Mouse (Mus musculus) spleen, adult 2 months (tissue): ENCODE measurements around the gene Nr4a3. TPM values are rescaled to one million over a fixed set of nuclear protein-coding genes. Genes with fewer than 3 reads are reported as not detected.
A peak's percentile ranks its signal among the peaks of the same experiment; 100 is the strongest.

Source experiments
- DNase-seq, 2 experiments: peaks; one replicate each; pipeline versions ENCODE4 v3.0.0 to v3.0.0-alpha.2; 2012 to 2021; ENCODE audit warnings: low spot score in 2 of 2, low read depth in 1 of 2
- H3K27ac ChIP-seq: fragments of 200-500 bp; 2 replicates; pipeline ENCODE4 v1.5.1; 2012; ENCODE audit warnings: low read length, inconsistent platforms; ENCODE audit not compliant: insufficient read depth
- H3K27me3 ChIP-seq: fragments of 200-500 bp; 2 replicates; pipeline ENCODE4 v1.6.1; 2012; ENCODE audit warnings: mild to moderate bottlenecking, moderate library complexity, low read length, inconsistent platforms; ENCODE audit not compliant: control insufficient read depth, insufficient read depth
- H3K36me3 ChIP-seq: fragments of 200-500 bp; 2 replicates; pipeline ENCODE4 v1.6.1; 2012; ENCODE audit warnings: mild to moderate bottlenecking, low read length, inconsistent platforms; ENCODE audit not compliant: control insufficient read depth, insufficient read depth
- H3K4me1 ChIP-seq: fragments of 200-500 bp; 2 replicates; pipeline ENCODE4 v1.6.1; 2011; ENCODE audit warnings: inconsistent platforms; ENCODE audit not compliant: control insufficient read depth, insufficient read depth, insufficient read length
- H3K4me3 ChIP-seq: fragments of 200-500 bp; 2 replicates; pipeline ENCODE4 v1.5.1; 2011; ENCODE audit warnings: mild to moderate bottlenecking, inconsistent platforms; ENCODE audit not compliant: insufficient read depth, insufficient read length; ENCODE audit errors: extremely low read depth
- CTCF ChIP-seq: fragments of 200-500 bp; IDR thresholded peaks from 2 replicates; pipeline ENCODE4 v1.5.1; 2011; ENCODE audit warnings: mild to moderate bottlenecking, inconsistent platforms; ENCODE audit not compliant: insufficient read depth, insufficient read length, insufficient replicate concordance; ENCODE audit errors: extremely low read depth
- POLR2A ChIP-seq: fragments of 200-500 bp; IDR thresholded peaks from 2 replicates; pipeline ENCODE4 v1.6.1; 2011; ENCODE audit warnings: low read depth, low read length, inconsistent platforms
- WGBS: fragments of 180-500 bp; shearing (Covaris S2); methylation state at CpG from one replicate; pipeline ENCODE4 v1.1.7; 2018; 5-methylcytosine and 5-hydroxymethylcytosine counted together
- polyA plus RNA-seq: library from polyadenylated mRNA; depleted of rRNA; stranded (reverse); fragments of >200 nt; gene quantifications from 2 replicates; pipeline ENCODE4 v1.2.3, GENCODE M21; 2012

The Nr4a3 gene
- polyA plus RNA-seq, 1 experiment: 7.0 TPM

- Histone ChIP-seq H3K36me3 (no peaks in the 10 kb centered on the region), H3K27me3 (no peaks in the 10 kb centered on the region), H3K27ac (no peak overlapping the region), H3K4me3 (no peak overlapping the region), H3K4me1 (no peaks in the 10 kb centered on the region)
- TF ChIP-seq POLR2A (no peak), CTCF (no peak)
- no peak for DNase-seq
- 87% methylated on average over 7 of the region's 7 CpGs for WGBS
Measured at GRCm38 (mm10) chr4:48069111-48069510, 24.2 kb downstream of the Nr4a3 start.

GRCm38 (mm10) chr4:48072006-48072405, 27.1 kb downstream of the Nr4a3 start:
- DNase-seq: no peak
- Histone ChIP-seq H3K36me3 (no peaks in the 10 kb centered on the region), H3K4me1 (peaks cover 11% of the 10 kb centered on the region; the same call in 1 of the 2 replicates), H3K4me3 (no peak overlapping the region), H3K27me3 (no peaks in the 10 kb centered on the region), H3K27ac (no peak overlapping the region)
- WGBS: 84% methylated on average over 3 of the region's 3 CpGs
- TF ChIP-seq CTCF: no peak
- TF ChIP-seq POLR2A: no peak

- 87% methylated on average over 6 of the region's 6 CpGs for WGBS
- H3K4me3 ChIP-seq: no peak overlapping the region
- no peak for DNase-seq
- H3K27ac ChIP-seq: no peak overlapping the region
- TF ChIP-seq POLR2A (no peak), CTCF (no peak)
- peaks cover 12% of the 10 kb centered on the region; the same call in 1 of the 2 replicates for H3K4me1 ChIP-seq
- H3K27me3 ChIP-seq: no peaks in the 10 kb centered on the region
- H3K36me3 ChIP-seq: no peaks in the 10 kb centered on the region
Measured at GRCm38 (mm10) chr4:48073325-48073724, 28.4 kb downstream of the Nr4a3 start.

GRCm38 (mm10) chr4:48074451-48075240, 29.7 kb downstream of the Nr4a3 start:
- Histone ChIP-seq H3K4me1 (peaks cover 12% of the 10 kb centered on the region; the same call in 1 of the 2 replicates), H3K27ac (peak overlapping the region; percentile 56), H3K36me3 (no peaks in the 10 kb centered on the region), H3K4me3 (no peak overlapping the region), H3K27me3 (no peaks in the 10 kb centered on the region)
- 74% methylated on average over 5 of the region's 5 CpGs for WGBS
- TF ChIP-seq CTCF (no peak), POLR2A (no peak)
- DNase-seq: peak; percentile 27 to 59

- WGBS: 77% methylated on average over 13 of the region's 13 CpGs
- Histone ChIP-seq H3K4me1 (peaks cover 12% of the 10 kb centered on the region; the same call in 1 of the 2 replicates), H3K4me3 (no peak overlapping the region), H3K27ac (no peak overlapping the region), H3K27me3 (no peaks in the 10 kb centered on the region), H3K36me3 (no peaks in the 10 kb centered on the region)
- peak in 1 of 2 experiments; percentile 18 for DNase-seq
- no peak for TF ChIP-seq CTCF
Measured at GRCm38 (mm10) chr4:48076693-48077471, 31.9 kb downstream of the Nr4a3 start.

- 64% methylated on average over 4 of the region's 4 CpGs for WGBS
- no peak for TF ChIP-seq POLR2A
- no peak for TF ChIP-seq CTCF
- H3K27ac ChIP-seq: no peak overlapping the region
- DNase-seq: no peak
- H3K4me3 ChIP-seq: no peak overlapping the region
- H3K4me1 ChIP-seq: peaks cover 12% of the 10 kb centered on the region; the same call in 1 of the 2 replicates
- no peaks in the 10 kb centered on the region for H3K27me3 ChIP-seq
- H3K36me3 ChIP-seq: no peaks in the 10 kb centered on the region
Measured at GRCm38 (mm10) chr4:48078213-48078612, 33.3 kb downstream of the Nr4a3 start.
